Mouse (Mus musculus): ENCODE measurements around the gene Fam71b.

GRCm38 (mm10) chr11:46436760-46437458, 40.5 kb downstream of the Fam71b start, which contains the start of gene Med7:
- TF ChIP-seq CTCF (IDR thresholded peaks at IDR 0.05; ENCODE audit: extremely low read depth, insufficient read depth, insufficient read length, insufficient replicate concordance) (no peak), POLR2A (IDR thresholded peaks at IDR 0.05; ENCODE audit: low read depth, low read length) (peak; percentile 65)
